Mouse (Mus musculus) CH12.LX (cell line): ENCODE measurements around the gene Rora. TPM values are rescaled to one million over a fixed set of nuclear protein-coding genes. Genes with fewer than 3 reads are reported as not detected.

Experiments
- DNase-seq: peaks from one replicate; pipeline ENCODE4 v3.0.0-alpha.2; 2013; ENCODE audit errors: extremely low read depth
- H3K27ac ChIP-seq: 2 replicates; pipeline ENCODE4 v1.5.1; 2012; ENCODE audit warnings: low read depth, mild to moderate bottlenecking, control low read depth, moderate library complexity; ENCODE audit not compliant: insufficient read depth
- H3K27me3 ChIP-seq: replicated peaks from 2 replicates; pipeline ENCODE3; 2012; ENCODE audit warnings: inconsistent platforms
- H3K36me3 ChIP-seq, 2 experiments: replicated peaks in 1 of 2; 2 replicates each; pipeline versions ENCODE3 to v1.6.1; 2012; ENCODE audit warnings: inconsistent platforms in 1 of 2, low read length in 1 of 2, mild to moderate bottlenecking in 1 of 2, mixed read lengths in 1 of 2, moderate library complexity in 1 of 2; ENCODE audit not compliant: control insufficient read depth in 1 of 2, insufficient read depth in 1 of 2
- H3K4me1 ChIP-seq, 2 experiments: 2 replicates each; pipeline ENCODE4 v1.6.1; 2012; ENCODE audit warnings: inconsistent platforms in 1 of 2, moderate library complexity in 1 of 2; ENCODE audit not compliant: insufficient read depth in 2 of 2, control insufficient read depth in 1 of 2
- H3K4me2 ChIP-seq: 2 replicates; pipeline ENCODE4 v1.6.1; 2012; ENCODE audit warnings: low read depth, mild to moderate bottlenecking, control low read depth; ENCODE audit not compliant: poor library complexity, insufficient read depth, severe bottlenecking
- H3K4me3 ChIP-seq, 3 experiments: fragments of 150-350 bp in 1 of 3; sonication (generic) in 1 of 3; replicated peaks in 1 of 3; 2 replicates each; pipeline versions ENCODE3 to v1.5.1; 2011 to 2012; ENCODE audit warnings: low read depth in 2 of 3, low read length in 2 of 3, mild to moderate bottlenecking in 2 of 3, moderate library complexity in 2 of 3, control low read depth in 1 of 3, improper control_type of control experiment in 1 of 3, inconsistent platforms in 1 of 3, mixed read lengths in 1 of 3; ENCODE audit not compliant: poor library complexity in 1 of 3
- H3K79me2 ChIP-seq: replicated peaks from 2 replicates; pipeline ENCODE4 v1.6.1; 2012; ENCODE audit warnings: mild to moderate bottlenecking, moderate library complexity; ENCODE audit not compliant: control insufficient read depth, poor library complexity, insufficient read depth, severe bottlenecking; ENCODE audit errors: extremely low read depth
- H3K9ac ChIP-seq: 2 replicates; pipeline ENCODE4 v1.6.1; 2012; ENCODE audit warnings: low read depth, mild to moderate bottlenecking, control low read depth, moderate library complexity; ENCODE audit not compliant: insufficient read depth
- H3K9me3 ChIP-seq: replicated peaks from 2 replicates; pipeline ENCODE3; 2012; ENCODE audit warnings: low read length, inconsistent platforms, mixed read lengths
- BHLHE40 ChIP-seq: IDR thresholded peaks from 2 replicates; pipeline ENCODE4 v1.6.1; 2011; ENCODE audit warnings: mild to moderate bottlenecking, low read depth, low read length, improper control_type of control experiment
- CHD1 ChIP-seq: IDR thresholded peaks from 2 replicates; pipeline ENCODE4 v1.6.1; 2012; ENCODE audit warnings: low read depth, low read length, improper control_type of control experiment, inconsistent platforms
- CHD2 ChIP-seq: IDR thresholded peaks from 2 replicates; pipeline ENCODE4 v1.6.1; 2011; ENCODE audit warnings: low read length, improper control_type of control experiment
- EP300 ChIP-seq: IDR thresholded peaks from 2 replicates; pipeline ENCODE4 v1.6.1; 2011; ENCODE audit warnings: low read length, improper control_type of control experiment
- IRF4 ChIP-seq: IDR thresholded peaks from 2 replicates; pipeline ENCODE4 v1.6.1; 2014; ENCODE audit warnings: low read depth, mild to moderate bottlenecking, inconsistent platforms, low read length, improper control_type of control experiment
- JUN ChIP-seq: IDR thresholded peaks from 2 replicates; pipeline ENCODE4 v1.6.1; 2011; ENCODE audit warnings: low read depth, mild to moderate bottlenecking, low read length, improper control_type of control experiment, moderate library complexity; ENCODE audit not compliant: insufficient read depth
- JUND ChIP-seq: conservative IDR thresholded peaks from 2 replicates; pipeline ENCODE4 v1.6.1; 2011; ENCODE audit warnings: low read depth, low read length, improper control_type of control experiment
- MXI1 ChIP-seq: IDR thresholded peaks from 2 replicates; pipeline ENCODE4 v1.6.1; 2011; ENCODE audit warnings: mild to moderate bottlenecking, low read depth, low read length, improper control_type of control experiment
- NRF1 ChIP-seq: IDR thresholded peaks from 2 replicates; pipeline ENCODE4 v1.6.1; 2014; ENCODE audit warnings: low read depth, mild to moderate bottlenecking, inconsistent platforms, low read length, improper control_type of control experiment, moderate library complexity
- POLR2A ChIP-seq: IDR thresholded peaks from 2 replicates; pipeline ENCODE4 v1.6.1; 2011; ENCODE audit warnings: low read depth, mild to moderate bottlenecking, improper control_type of control experiment, low read length
- RAD21 ChIP-seq: IDR thresholded peaks from 2 replicates; pipeline ENCODE4 v1.6.1; 2011; ENCODE audit warnings: low read depth, mild to moderate bottlenecking, low read length, improper control_type of control experiment, moderate library complexity
- SIN3A ChIP-seq: IDR thresholded peaks from 2 replicates; pipeline ENCODE4 v1.6.1; 2012; ENCODE audit warnings: low read length, improper control_type of control experiment, inconsistent platforms
- TBP ChIP-seq: conservative IDR thresholded peaks from 2 replicates; pipeline ENCODE4 v1.6.1; 2011; ENCODE audit warnings: low read depth, low read length, improper control_type of control experiment
- TCF12 ChIP-seq: IDR thresholded peaks from 2 replicates; pipeline ENCODE4 v1.6.1; 2014; ENCODE audit warnings: low read depth, mild to moderate bottlenecking, inconsistent platforms, low read length, improper control_type of control experiment
- UBTF ChIP-seq: IDR thresholded peaks from 2 replicates; pipeline ENCODE4 v1.6.1; 2012; ENCODE audit warnings: low read depth, mild to moderate bottlenecking, inconsistent platforms, low read length, improper control_type of control experiment, moderate library complexity
- USF1 ChIP-seq: IDR thresholded peaks from 2 replicates; pipeline ENCODE4 v1.6.1; 2014; ENCODE audit warnings: low read depth, mild to moderate bottlenecking, inconsistent platforms, low read length, improper control_type of control experiment
- USF2 ChIP-seq: conservative IDR thresholded peaks from 2 replicates; pipeline ENCODE4 v1.6.1; 2011; ENCODE audit warnings: low read depth, low read length, improper control_type of control experiment
- ZC3H11A ChIP-seq: IDR thresholded peaks from 2 replicates; pipeline ENCODE4 v1.6.1; 2012; ENCODE audit warnings: low read depth, mild to moderate bottlenecking, inconsistent platforms, low read length, improper control_type of control experiment
- ZKSCAN1 ChIP-seq: IDR thresholded peaks from 2 replicates; pipeline ENCODE4 v1.6.1; 2012; ENCODE audit warnings: low read depth, inconsistent platforms, low read length, improper control_type of control experiment, borderline replicate concordance
- dilution Hi-C: fragments of 300-500 bp; cut with MboI; formaldehyde crosslinking; loops from 2 replicates; pipeline ENCODE4 v1.14.3; 2020; ENCODE audit warnings: low sequenced_read_pairs; ENCODE audit not compliant: extremely low pct_unique_long_range_greater_than_20kb, extremely low pct_ligation_motif_present
- in situ Hi-C: fragments of 300-500 bp; cut with MboI; formaldehyde crosslinking; loops from 3 replicates; pipeline ENCODE4 v1.14.3; 2019; ENCODE audit warnings: low sequenced_read_pairs, low pct_ligation_motif_present, low pct_unique_long_range_greater_than_20kb, mixed read lengths
- polyA plus RNA-seq: library from polyadenylated mRNA; unstranded; fragments of >175 nt; gene quantifications from 2 replicates; pipeline ENCODE4 v1.2.1, GENCODE M21; 2012; ENCODE audit warnings: low read depth; ENCODE audit not compliant: insufficient read length
- total RNA-seq, 2 experiments: library from RNA; depleted of rRNA; stranded (reverse); fragments of 300-350 nt in 1 of 2; fragments of >200 nt in 1 of 2; gene quantifications; 2 replicates each; pipeline ENCODE4 v1.2.3; 2012 to 2014

The Rora gene
- total and polyA plus RNA-seq, 3 experiments, result 0.36 to 0.66 (median 0.64) TPM

GRCm38 (mm10) chr9:68654333-68655017 is 889 bp downstream of the Rora start:
- Histone ChIP-seq H3K4me3 (no peak overlapping the region), H3K27me3 (no peaks in the 10 kb centered on the region), H3K4me1 (no peaks in the 10 kb centered on the region), H3K79me2 (no peaks in the 10 kb centered on the region), H3K4me2 (no peak overlapping the region), H3K36me3 (no peaks in the 10 kb centered on the region), H3K9ac (no peak overlapping the region), H3K27ac (no peak overlapping the region), H3K9me3 (peaks cover 72% of the 10 kb centered on the region)
- dilution Hi-C loops (no loop called here), in situ Hi-C loops (no loop called here)
- TF ChIP-seq ZKSCAN1, result no peak
- no peak for TF ChIP-seq TCF12
- no peak for TF ChIP-seq TBP
- TF ChIP-seq JUND, result no peak
- TF ChIP-seq NRF1, result no peak
- TF ChIP-seq JUN, result no peak
- no peak for TF ChIP-seq CHD1
- DNase-seq, result no peak

GRCm38 (mm10) chr9:68655018-68656005 is 1.7 kb downstream of the Rora start:
- no peak overlapping the region for H3K4me2 ChIP-seq
- H3K36me3 ChIP-seq, result no peaks in the 10 kb centered on the region
- no peak overlapping the region for H3K9ac ChIP-seq
- H3K4me1 ChIP-seq, result no peaks in the 10 kb centered on the region
- dilution Hi-C loops, result no loop called here
- no peaks in the 10 kb centered on the region for H3K79me2 ChIP-seq
- no peak for DNase-seq
- in situ Hi-C loops, result no loop called here
- TF ChIP-seq ZC3H11A (no peak), IRF4 (no peak), EP300 (no peak), SIN3A (no peak), MXI1 (no peak), USF2 (no peak), BHLHE40 (no peak), RAD21 (no peak), UBTF (no peak), CHD2 (no peak), USF1 (no peak), POLR2A (no peak)
- no peak overlapping the region for H3K27ac ChIP-seq
- H3K27me3 ChIP-seq, result no peaks in the 10 kb centered on the region
- peaks cover 68% of the 10 kb centered on the region for H3K9me3 ChIP-seq
- no peak overlapping the region for H3K4me3 ChIP-seq
